Mouse (Mus musculus): ENCODE data around the gene Sik3.
A peak's percentile ranks its signal among the peaks of the same experiment; 100 is the strongest.

Sik3 gene

DNA sequence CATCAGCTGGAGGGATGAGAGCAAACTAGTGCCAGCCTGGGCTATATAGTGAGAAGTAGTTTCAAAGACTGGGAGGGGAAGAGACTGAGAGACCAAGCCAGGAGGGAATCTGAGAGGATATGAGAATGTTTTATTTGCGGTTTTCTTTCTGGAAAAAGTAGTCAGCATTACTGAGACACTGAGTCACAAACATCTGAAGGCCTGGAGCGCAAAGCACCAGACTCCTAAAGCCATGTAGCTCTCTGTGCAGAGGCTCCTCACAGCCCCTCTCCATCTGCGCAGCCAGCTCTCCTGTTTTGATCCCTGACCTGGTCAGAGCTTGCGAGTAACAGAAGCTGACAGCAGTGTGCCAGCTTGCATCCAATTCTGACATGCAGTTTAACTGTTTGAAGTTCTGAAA lies 175.8 kb downstream of the Sik3 start:
- no peak for DNase-seq (ENCODE audit: low read depth, low spot score)

- no peak for DNase-seq (ENCODE audit: low read depth, low spot score)
These were observed 176.3 kb downstream of the Sik3 start for GRCm38 (mm10) chr9:46188956-46189355.

GRCm38 (mm10) chr9:46189381-46189780 lies 176.8 kb downstream of the Sik3 start:
- no peak for DNase-seq (ENCODE audit: low read depth, low spot score)

GRCm38 (mm10) chr9:46191234-46191633 lies 178.6 kb downstream of the Sik3 start:
- no peak for DNase-seq (ENCODE audit: low read depth, low spot score)

DNA sequence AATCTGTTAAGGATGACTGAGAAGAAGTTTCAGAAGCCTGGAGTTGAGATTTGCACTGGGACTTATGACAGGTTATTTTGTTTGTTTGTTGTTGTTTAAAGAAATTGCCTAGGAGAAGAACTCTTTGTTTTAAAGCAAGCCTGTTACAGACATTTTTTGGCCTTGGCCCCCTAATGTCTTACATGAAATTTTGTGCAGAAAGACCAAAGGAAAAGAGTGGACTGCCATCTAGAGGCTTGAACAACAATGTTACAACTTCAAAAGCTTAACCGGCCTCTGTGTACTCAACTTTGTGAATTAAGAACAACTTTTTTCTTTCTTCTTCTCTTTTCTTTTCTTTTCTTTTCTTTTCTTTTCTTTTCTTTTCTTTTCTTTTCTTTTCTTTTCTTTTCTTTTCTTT lies 179.0 kb downstream of the Sik3 start:
- DNase-seq (ENCODE audit: low read depth, low spot score), result peak; percentile 36

GRCm38 (mm10) chr9:46192642-46193041 lies 180.0 kb downstream of the Sik3 start:
- no peak for DNase-seq (ENCODE audit: low read depth, low spot score)

DNA sequence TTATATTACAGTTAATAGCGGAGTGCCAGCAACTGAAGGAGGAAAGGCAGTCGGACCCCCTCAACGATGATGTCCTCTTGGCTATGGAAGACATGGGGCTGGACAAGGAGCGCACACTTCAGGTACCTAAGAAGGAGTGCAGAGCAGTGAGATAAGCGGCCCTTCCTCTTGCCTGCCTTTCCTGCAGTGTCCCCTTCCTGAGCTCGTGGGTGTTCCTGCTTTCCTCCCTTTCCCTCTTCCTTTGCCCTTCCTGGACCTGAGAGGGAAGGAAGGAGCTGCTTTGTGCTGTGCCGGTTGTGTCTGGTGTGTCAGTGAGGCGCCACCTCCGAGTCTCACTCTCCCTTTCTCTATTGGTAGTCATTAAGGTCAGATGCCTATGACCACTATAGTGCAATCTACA lies 182.2 kb downstream of the Sik3 start:
- DNase-seq (ENCODE audit: low read depth, low spot score), result no peak

DNA sequence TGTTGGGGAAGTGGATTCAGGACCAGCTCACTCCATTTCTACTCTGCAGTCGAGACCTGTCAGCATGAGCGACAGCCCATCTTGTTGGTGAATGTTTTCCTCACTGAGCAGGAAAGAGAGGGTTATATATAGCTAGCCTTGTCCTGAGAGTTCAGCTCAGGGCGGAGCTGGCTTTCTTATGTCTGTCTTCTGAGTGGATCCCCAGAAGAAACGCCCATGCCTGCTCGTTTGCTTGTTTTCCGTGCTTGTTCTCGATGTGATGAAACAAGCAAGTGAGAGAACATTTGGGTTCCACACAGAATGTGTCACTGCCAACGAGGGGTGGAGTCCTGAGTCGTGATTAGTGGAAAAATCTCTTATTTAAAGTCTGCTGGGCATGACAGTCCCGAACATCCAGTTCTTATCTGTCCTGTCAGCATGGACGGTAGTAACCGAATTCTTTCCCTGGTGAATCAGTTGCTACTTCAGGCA lies 184.1 kb downstream of the Sik3 start:
- DNase-seq (ENCODE audit: low read depth, low spot score), result no peak

DNA sequence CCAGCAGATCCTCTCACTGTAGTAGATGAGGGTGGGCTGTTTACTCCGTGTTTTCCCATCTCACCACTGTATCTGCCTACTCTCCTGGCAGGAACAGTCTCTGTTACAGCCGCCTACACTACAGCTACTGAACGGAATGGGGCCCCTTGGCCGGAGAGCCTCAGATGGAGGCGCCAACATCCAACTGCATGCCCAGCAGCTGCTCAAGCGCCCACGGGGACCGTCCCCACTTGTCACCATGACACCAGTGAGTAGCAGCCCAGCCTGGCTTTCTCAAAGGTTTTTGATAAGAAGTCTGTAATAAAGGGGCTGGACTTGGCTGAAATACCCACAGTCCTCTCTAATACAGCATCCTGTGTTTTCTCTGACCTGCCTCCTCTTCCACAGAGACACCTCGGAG lies 185.8 kb downstream of the Sik3 start:
- no peak for DNase-seq (ENCODE audit: low read depth, low spot score)

DNA sequence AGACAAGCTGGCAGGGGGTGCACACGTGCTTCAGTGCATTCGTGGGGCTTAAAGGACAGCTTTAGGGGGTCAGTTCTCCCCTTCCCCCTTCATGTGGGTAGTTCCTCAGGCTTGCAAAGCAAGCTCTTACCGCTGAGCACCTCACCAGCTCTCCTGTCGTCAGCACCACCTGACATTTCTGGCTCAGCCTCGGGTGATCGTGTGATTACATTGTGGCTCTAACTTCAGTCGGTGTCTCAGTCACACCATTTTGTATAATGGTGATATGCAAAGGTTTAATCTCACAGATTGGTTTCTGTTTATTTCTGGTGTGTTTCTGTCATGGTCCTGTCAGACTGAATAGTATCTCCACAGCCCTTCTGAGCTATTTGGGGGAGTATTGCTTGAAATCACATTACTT lies 186.3 kb downstream of the Sik3 start:
- no peak for DNase-seq (ENCODE audit: low read depth, low spot score)

- no peak for DNase-seq (ENCODE audit: low read depth, low spot score)
These were observed 187.0 kb downstream of the Sik3 start for GRCm38 (mm10) chr9:46199609-46200008.

DNA sequence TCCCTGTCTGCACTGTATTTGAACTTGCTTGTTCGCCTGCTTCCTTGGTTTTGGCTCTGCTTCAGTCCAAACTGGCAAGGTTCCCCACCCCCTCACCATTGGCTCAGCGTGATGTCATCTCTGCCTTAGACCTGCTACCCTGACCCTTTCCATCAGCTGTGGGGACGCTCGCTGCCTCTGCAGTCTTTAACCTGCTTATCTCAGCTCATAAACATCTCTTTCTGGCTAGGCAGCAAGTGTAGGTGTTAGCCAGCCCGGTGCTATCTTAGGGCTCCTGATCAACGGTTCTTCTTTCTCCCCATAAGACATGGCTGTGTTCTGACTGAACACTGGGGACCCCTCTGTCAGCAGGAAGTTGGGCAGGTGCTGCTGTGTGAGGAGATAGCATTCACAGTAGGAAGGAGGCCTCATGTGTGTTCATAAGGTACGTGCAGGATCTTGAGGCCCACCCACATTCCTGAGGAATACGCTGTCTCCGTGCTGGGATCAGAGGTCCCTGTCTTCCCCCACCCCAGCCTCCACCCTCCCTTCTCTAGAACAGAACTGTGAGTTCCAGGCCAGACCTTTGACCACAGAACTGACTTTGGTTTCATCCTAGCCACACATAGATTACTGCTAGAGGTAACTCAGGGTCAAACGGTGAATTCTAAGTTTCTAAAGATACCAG lies 194.3 kb downstream of the Sik3 start:
- DNase-seq (ENCODE audit: low read depth, low spot score), result no peak

DNA sequence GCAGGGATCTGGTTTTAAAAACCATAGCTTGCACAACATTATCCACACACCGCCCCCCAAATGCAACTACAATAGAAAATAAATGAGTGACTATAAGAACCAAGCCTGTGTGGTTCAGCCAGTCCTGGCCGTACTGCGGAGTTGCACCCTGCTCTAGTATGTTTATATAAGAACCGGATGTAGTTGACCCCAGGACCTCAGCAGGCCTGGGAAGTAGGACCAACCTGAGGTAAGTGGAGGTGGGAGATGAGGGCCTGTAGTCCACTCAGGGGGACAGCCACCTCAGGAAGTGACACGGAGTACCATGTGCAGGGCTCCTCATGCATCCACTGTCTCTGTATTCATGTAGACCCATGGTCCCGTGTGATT lies 194.9 kb downstream of the Sik3 start:
- DNase-seq (ENCODE audit: low read depth, low spot score), result no peak

DNA sequence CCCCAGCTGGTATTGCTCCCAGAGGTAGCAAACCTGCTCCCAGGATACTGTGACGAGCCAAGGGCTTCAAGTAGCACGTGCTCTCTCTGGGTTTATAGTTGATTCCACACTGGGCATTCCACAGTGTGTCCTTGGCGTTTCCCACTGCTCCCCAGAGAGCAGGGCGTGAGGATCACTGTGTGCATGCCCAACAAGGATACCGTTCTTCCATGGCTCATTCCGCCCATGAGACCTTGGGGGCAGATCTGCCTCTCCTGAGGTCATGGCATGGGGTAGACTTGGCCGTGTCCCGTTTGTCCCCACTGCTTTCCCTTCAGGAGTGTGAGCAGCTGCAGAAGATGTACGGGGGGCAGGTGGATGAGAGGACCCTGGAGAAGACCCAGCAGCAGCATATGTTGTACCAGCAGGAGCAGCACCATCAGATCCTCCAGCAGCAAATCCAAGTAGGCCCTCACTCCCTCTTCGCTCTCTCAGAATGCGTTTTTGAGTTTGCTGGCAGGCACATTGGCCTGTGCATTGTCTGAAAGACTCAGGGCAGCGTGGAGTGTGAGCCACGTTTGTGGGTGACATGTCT lies 195.9 kb downstream of the Sik3 start:
- DNase-seq (ENCODE audit: low read depth, low spot score), result no peak

DNA sequence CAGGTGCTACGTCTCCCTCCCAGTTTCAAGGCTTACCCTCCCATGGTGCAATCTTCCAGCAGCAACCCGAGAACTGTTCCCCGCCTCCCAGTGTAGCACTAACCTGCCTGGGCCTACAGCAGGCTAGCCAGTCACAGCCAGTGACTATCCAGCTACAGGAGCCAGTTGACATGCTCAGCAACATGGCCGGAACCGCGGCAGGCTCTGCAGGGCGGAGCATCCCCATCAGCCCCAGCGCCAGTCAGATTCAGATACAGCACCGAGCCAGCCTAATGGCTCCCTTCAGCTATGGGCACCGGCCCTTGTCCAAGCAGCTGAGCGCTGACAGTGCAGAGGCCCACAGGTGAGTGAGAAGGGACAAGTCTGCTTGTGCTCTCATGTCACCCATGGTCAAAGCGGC lies 197.9 kb downstream of the Sik3 start:
- DNase-seq (ENCODE audit: low read depth, low spot score), result no peak

DNA sequence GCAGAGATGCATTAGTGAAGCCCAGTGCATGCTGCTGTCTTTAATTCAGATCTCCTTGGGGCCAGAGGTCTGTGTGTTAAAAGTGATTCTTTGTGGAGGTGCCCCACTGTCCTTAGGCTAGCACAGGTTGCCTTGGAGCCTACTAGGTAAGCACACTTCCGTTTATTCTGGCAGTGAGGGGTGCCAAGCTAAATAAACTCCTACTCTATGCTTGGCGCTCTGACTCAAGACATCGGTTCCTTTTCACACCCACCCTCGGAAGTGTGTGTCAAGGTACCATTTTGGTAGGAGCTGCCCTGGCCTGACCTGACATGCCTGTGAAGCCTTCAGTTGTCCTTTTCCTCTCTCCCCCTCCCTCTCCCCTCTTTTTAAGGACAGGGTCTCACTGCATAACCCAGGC lies 201.7 kb downstream of the Sik3 start:
- no peak for DNase-seq (ENCODE audit: low read depth, low spot score)

GRCm38 (mm10) chr9:46214946-46215337 lies 202.3 kb downstream of the Sik3 start:
- no peak for DNase-seq (ENCODE audit: low read depth, low spot score)

DNA sequence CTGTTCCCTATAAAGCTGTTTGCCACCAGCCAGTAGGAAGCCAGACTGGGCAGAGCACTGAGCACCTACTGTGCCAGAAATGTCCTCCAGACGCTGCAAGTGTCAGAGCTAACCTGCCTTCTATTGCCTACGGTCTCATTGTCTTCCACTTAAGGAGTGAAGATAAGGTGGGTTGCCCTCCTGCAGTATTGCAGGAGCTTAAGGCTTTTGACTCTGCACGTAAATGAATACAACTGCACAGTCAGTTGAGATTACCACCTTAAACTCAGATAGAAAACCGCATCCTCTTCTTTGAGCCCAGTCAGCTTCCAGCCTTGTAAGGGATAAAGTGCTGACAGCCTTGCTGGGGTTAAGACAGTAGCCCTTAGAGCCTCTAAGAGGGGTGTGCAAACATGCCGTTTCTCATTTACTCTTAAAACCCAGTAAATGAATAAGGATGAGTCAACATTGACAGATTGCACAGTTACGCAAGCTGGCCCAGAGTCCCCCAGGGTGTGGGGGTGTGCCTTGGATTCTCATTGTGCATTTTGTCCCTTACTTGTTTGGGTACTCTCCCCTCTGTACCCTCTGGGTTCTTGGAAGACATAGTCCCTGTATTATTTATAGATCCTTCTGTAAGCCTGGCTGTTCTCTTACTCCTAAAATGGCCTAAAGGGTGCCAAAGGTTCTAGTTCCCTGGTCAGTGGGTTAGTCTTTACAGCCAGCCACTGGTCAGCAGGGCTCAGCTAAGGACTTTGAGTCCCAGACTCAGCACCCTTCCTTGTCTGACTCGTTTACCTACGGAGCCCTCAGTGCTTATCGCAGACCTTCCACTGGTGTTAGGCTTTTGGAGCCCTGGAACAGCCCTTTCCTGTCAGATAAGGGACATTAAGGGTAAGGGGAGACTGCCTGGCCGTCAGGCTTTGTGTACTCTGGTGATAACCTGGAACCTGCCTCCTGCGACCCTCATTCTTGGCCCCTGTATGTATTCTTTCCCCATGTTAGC lies 203.0 kb downstream of the Sik3 start:
- no peak for DNase-seq (ENCODE audit: low read depth, low spot score)

GRCm38 (mm10) chr9:46216744-46217470 lies 204.3 kb downstream of the Sik3 start:
- DNase-seq (ENCODE audit: low read depth, low spot score), result no peak

- DNase-seq (ENCODE audit: low read depth, low spot score), result no peak
These were observed 205.6 kb downstream of the Sik3 start for GRCm38 (mm10) chr9:46218176-46218575.

DNA sequence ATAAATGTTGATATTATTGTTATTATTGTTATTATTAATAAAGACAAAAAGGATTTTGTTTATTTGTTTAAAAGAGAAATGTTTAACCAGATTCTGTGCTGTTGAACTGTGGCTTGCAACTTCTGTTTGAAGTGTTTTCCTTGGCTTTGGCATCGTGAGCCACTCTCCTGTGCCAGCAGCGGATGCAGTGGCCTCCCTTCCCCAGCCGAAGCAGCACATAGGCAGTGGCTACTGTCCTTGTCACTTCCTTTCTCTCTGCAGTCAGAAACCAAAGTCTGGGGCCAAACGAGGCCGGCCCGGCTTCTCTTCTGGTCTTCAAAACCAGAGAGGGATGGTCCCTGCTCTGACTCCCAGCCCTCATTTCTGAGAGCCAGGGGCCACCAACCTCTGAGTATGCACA lies 210.5 kb downstream of the Sik3 start:
- DNase-seq (ENCODE audit: low read depth, low spot score), result no peak

- no peak for DNase-seq (ENCODE audit: low read depth, low spot score)
These were observed 211.5 kb downstream of the Sik3 start for GRCm38 (mm10) chr9:46224101-46224500.
